Mouse (Mus musculus) olfactory bulb, adult 2 months (tissue): ENCODE results near the gene Nudt14. TPM values are rescaled to one million over a fixed set of nuclear protein-coding genes. Genes with fewer than 3 reads are reported as not detected.

Source experiments
- H3K27ac ChIP-seq: fragments of 200-500 bp; 2 replicates; pipeline ENCODE4 v1.5.1; 2012; ENCODE audit warnings: low read depth, low read length; ENCODE audit not compliant: insufficient read depth
- H3K4me1 ChIP-seq: fragments of 200-500 bp; 2 replicates; pipeline ENCODE4 v1.6.1; 2012; ENCODE audit warnings: low read length; ENCODE audit not compliant: control insufficient read depth, insufficient read depth
- H3K4me3 ChIP-seq: fragments of 200-500 bp; 2 replicates; pipeline ENCODE4 v1.5.1; 2012; ENCODE audit warnings: mild to moderate bottlenecking, low read depth, low read length, moderate library complexity; ENCODE audit not compliant: insufficient read depth
- CTCF ChIP-seq: fragments of 200-500 bp; IDR thresholded peaks from 2 replicates; pipeline ENCODE4 v1.5.1; 2012; ENCODE audit warnings: low read depth, mild to moderate bottlenecking, low read length, moderate library complexity; ENCODE audit not compliant: insufficient read depth
- POLR2A ChIP-seq: fragments of 200-500 bp; IDR thresholded peaks from 2 replicates; pipeline ENCODE4 v1.6.1; 2012; ENCODE audit warnings: mild to moderate bottlenecking, low read depth, low read length, moderate library complexity; ENCODE audit not compliant: insufficient read depth
- WGBS: fragments of 180-500 bp; shearing (Covaris S2); methylation state at CpG from one replicate; pipeline ENCODE4 v1.1.7; 2018; 5-methylcytosine and 5-hydroxymethylcytosine counted together
- polyA plus RNA-seq: library from polyadenylated mRNA; stranded (reverse); fragments of >200 nt; gene quantifications from 2 replicates; pipeline ENCODE4 v1.2.4, GENCODE M21; 2012; ENCODE audit warnings: low replicate concordance; ENCODE audit not compliant: missing spikeins, insufficient read depth, insufficient read length

The Nudt14 gene
- polyA plus RNA-seq, 1 experiment = not detected

GRCm38 (mm10) chr12:112974736-112975135, 32.8 kb upstream of the Nudt14 start:
- TF ChIP-seq CTCF (no peak), POLR2A (no peak)

GRCm38 (mm10) chr12:112969616-112970015, 27.7 kb upstream of the Nudt14 start:
- no peak overlapping the region for H3K4me3 ChIP-seq

More at GRCm38 (mm10) chr12:112974736-112975135, 32.8 kb upstream of the Nudt14 start:
- Histone ChIP-seq H3K27ac (no peak overlapping the region), H3K4me1 (peaks cover 17% of the 10 kb centered on the region), H3K4me3 (no peak overlapping the region)
- WGBS = 74% methylated on average over 9 of the region's 9 CpGs

GRCm38 (mm10) chr12:112968943-112969342, 27.0 kb upstream of the Nudt14 start:
- TF ChIP-seq POLR2A (no peak), CTCF (no peak)
- Histone ChIP-seq H3K4me3 (no peak overlapping the region), H3K4me1 (no peaks in the 10 kb centered on the region), H3K27ac (no peak overlapping the region)
- WGBS = 83% methylated on average over 8 of the region's 8 CpGs

More at GRCm38 (mm10) chr12:112969616-112970015, 27.7 kb upstream of the Nudt14 start:
- Histone ChIP-seq H3K4me1 (no peaks in the 10 kb centered on the region), H3K27ac (no peak overlapping the region)
- WGBS = 93% methylated on average over 6 of the region's 6 CpGs
- TF ChIP-seq POLR2A (no peak), CTCF (no peak)

- Histone ChIP-seq H3K4me3 (no peak overlapping the region), H3K4me1 (peaks cover 7% of the 10 kb centered on the region; the same call in 1 of the 2 replicates), H3K27ac (no peak overlapping the region)
- 89% methylated on average over 13 of the region's 13 CpGs for whole genome bisulfite sequencing
- TF ChIP-seq POLR2A = no peak
- TF ChIP-seq CTCF = no peak
Measured at GRCm38 (mm10) chr12:112965783-112966182, 23.9 kb upstream of the Nudt14 start.

DNA sequence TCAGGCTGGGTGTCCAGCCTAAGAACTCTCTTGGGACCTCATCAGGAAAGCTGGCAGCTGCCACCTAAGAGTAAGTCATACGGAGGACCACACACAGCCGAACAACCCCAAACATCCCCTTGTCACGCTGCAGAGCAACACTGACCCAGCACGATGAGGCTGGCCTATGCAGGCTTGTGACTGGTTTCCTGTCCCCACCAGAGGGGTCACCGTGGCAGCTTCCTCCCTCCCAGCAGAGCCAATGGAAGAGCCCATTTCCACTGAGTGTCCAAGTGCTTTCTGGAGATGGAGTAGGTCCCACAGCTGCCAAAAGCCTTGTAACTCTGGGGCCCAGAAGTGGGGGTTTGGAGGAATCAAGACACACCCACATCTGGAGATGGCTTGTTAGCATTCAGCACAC, 19.9 kb upstream of the Nudt14 start:
- no peak overlapping the region for H3K4me3 ChIP-seq
- TF ChIP-seq CTCF (no peak), POLR2A (no peak)
- peaks cover 7% of the 10 kb centered on the region; the same call in 1 of the 2 replicates for H3K4me1 ChIP-seq
- no peak overlapping the region for H3K27ac ChIP-seq
- 80% methylated on average over 5 of the region's 5 CpGs for WGBS

GRCm38 (mm10) chr12:112961428-112961827, 19.5 kb upstream of the Nudt14 start:
- H3K4me3 ChIP-seq = no peak overlapping the region
- H3K4me1 ChIP-seq = peaks cover 11% of the 10 kb centered on the region
- TF ChIP-seq CTCF (no peak), POLR2A (no peak)
- H3K27ac ChIP-seq = no peak overlapping the region
- WGBS = 44% methylated on average over 7 of the region's 7 CpGs

GRCm38 (mm10) chr12:112959421-112959820, 17.5 kb upstream of the Nudt14 start:
- 81% methylated on average over 8 of the region's 8 CpGs for WGBS
- no peak overlapping the region for H3K4me3 ChIP-seq
- TF ChIP-seq POLR2A (no peak), CTCF (no peak)
- no peak overlapping the region for H3K27ac ChIP-seq
- H3K4me1 ChIP-seq = peaks cover 12% of the 10 kb centered on the region

GRCm38 (mm10) chr12:112958303-112958702, 16.4 kb upstream of the Nudt14 start:
- no peak overlapping the region for H3K27ac ChIP-seq
- H3K4me3 ChIP-seq = no peak overlapping the region
- TF ChIP-seq POLR2A = no peak
- no peak for TF ChIP-seq CTCF
- WGBS = 25% methylated on average over 4 of the region's 4 CpGs
- peaks cover 12% of the 10 kb centered on the region for H3K4me1 ChIP-seq

DNA sequence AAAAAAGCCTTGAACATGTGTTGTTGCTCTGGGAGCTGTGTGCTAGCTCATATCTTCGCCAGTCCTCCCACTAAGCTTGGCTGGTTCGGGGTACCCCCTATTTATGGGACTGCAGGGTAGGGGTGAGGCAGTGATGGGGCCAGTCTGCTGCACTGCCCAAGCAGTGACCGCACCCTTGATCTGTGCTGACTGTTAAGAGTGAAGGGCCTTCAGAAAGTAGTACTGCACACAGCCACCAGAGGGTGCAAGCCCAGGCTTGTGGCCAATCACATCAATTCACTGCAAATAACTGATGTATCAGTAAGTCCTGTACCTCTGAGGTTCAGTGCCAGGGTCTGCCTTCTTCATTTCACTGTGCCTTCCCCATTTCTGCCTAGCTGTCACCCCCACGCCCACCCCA, 13.9 kb upstream of the Nudt14 start:
- H3K4me1 ChIP-seq = peaks cover 10% of the 10 kb centered on the region
- no peak overlapping the region for H3K4me3 ChIP-seq
- 26% methylated on average over 4 of the region's 4 CpGs for WGBS
- no peak overlapping the region for H3K27ac ChIP-seq
- TF ChIP-seq CTCF = peak; percentile 64
- no peak for TF ChIP-seq POLR2A
